Mouse (Mus musculus) thymus, postnatal 4 days (tissue): ENCODE results near the gene E130114P18Rik.

ENCODE experiments used
- DNase-seq: peaks from one replicate; pipeline ENCODE4 v3.0.0; 2021

Gene E130114P18Rik

GRCm38 (mm10) chr4:97750401-97750800 lies 27.5 kb downstream of the E130114P18Rik start:
- no peak for DNase-seq

GRCm38 (mm10) chr4:97746106-97746900 lies 31.6 kb downstream of the E130114P18Rik start:
- no peak for DNase-seq

- DNase-seq, result peak; percentile 86
Observed at GRCm38 (mm10) chr4:97745296-97746105, 32.4 kb downstream of the E130114P18Rik start.

- no peak for DNase-seq
Observed at GRCm38 (mm10) chr4:97743932-97744331, 33.9 kb downstream of the E130114P18Rik start.

- DNase-seq, result no peak
Observed at GRCm38 (mm10) chr4:97733392-97733791, 44.5 kb downstream of the E130114P18Rik start.

GRCm38 (mm10) chr4:97730416-97730815 lies 47.5 kb downstream of the E130114P18Rik start:
- no peak for DNase-seq

- DNase-seq, result no peak
Observed at GRCm38 (mm10) chr4:97729999-97730398, 47.9 kb downstream of the E130114P18Rik start.

- no peak for DNase-seq
Observed at GRCm38 (mm10) chr4:97728520-97728919, 49.4 kb downstream of the E130114P18Rik start.

GRCm38 (mm10) chr4:97723374-97723773 lies 54.5 kb downstream of the E130114P18Rik start:
- no peak for DNase-seq

GRCm38 (mm10) chr4:97722666-97723065 lies 55.2 kb downstream of the E130114P18Rik start:
- DNase-seq, result no peak

- DNase-seq, result no peak
Observed at GRCm38 (mm10) chr4:97714616-97715015, 63.3 kb downstream of the E130114P18Rik start.

GRCm38 (mm10) chr4:97714101-97714615 lies 63.7 kb downstream of the E130114P18Rik start:
- no peak for DNase-seq

GRCm38 (mm10) chr4:97712547-97712946 lies 65.3 kb downstream of the E130114P18Rik start:
- DNase-seq, result no peak

GRCm38 (mm10) chr4:97710048-97710765 lies 67.7 kb downstream of the E130114P18Rik start:
- no peak for DNase-seq

- no peak for DNase-seq
Observed at GRCm38 (mm10) chr4:97707373-97708152, 70.3 kb downstream of the E130114P18Rik start.

GRCm38 (mm10) chr4:97696684-97697615 lies 80.9 kb downstream of the E130114P18Rik start:
- no peak for DNase-seq

- DNase-seq, result no peak
Observed at GRCm38 (mm10) chr4:97695414-97696040, 82.4 kb downstream of the E130114P18Rik start.

GRCm38 (mm10) chr4:97693931-97694330 lies 83.9 kb downstream of the E130114P18Rik start:
- no peak for DNase-seq

- DNase-seq, result no peak
Observed at GRCm38 (mm10) chr4:97693054-97693453, 84.8 kb downstream of the E130114P18Rik start.

- no peak for DNase-seq
Observed at GRCm38 (mm10) chr4:97690384-97690766, 87.5 kb downstream of the E130114P18Rik start.
